Comparison of ENCODE assay signal across 8 mouse cellular contexts in genomic region chr17:31304895-31305775, GRCm38 (mm10). TPM values are rescaled to one million over a fixed set of nuclear protein-coding genes. Genes with fewer than 3 reads are reported as not detected.
DNase-seq lines count a peak whose midpoint lies in the region; ATAC-seq and TF ChIP-seq lines count a peak whose summit lies in the region.

No protein-coding gene starts in this region.

- H3K36me3 ChIP-seq in hindbrain, embryonic 10.5 days = 0 out of 2 replicates have a peak, but pooled peaks cover 5% of the 10 kb centered on the region
- no peaks in the 10 kb centered on the region for H3K36me3 ChIP-seq in hindbrain, postnatal 0 days (ENCODE audit: insufficient read depth, low read length)
- H3K36me3 ChIP-seq in kidney, embryonic 15.5 days = no peaks in the 10 kb centered on the region
- peaks cover 2% of the 10 kb centered on the region; the same call in 1 of the 2 replicates for H3K36me3 ChIP-seq in neural tube, embryonic 15.5 days

- H3K4me3 ChIP-seq in hindbrain, embryonic 10.5 days = no peak overlapping the region
- no peak overlapping the region for H3K4me3 ChIP-seq in hindbrain, postnatal 0 days (ENCODE audit: low read length)
- H3K4me3 ChIP-seq in kidney, embryonic 15.5 days (replicated peaks) = no peak overlapping the region
- no peak overlapping the region for H3K4me3 ChIP-seq in neural tube, embryonic 15.5 days (replicated peaks)

- WGBS in hindbrain, embryonic 10.5 days = 43% methylated on average over 12 of the region's 12 CpGs
- WGBS in hindbrain, postnatal 0 days = 53% methylated on average over 12 of the region's 12 CpGs
- WGBS in kidney, embryonic 15.5 days = 44% methylated on average over 12 of the region's 12 CpGs
- 67% methylated on average over 12 of the region's 12 CpGs for WGBS in neural tube, embryonic 15.5 days

- DNase-seq in hindbrain, embryonic 10.5 days (ENCODE audit: low spot score) = no peak
- no peak for DNase-seq in hindbrain, postnatal 0 days (ENCODE audit: low spot score)
- peak; percentile 88 for DNase-seq in lung, postnatal 25 days (ENCODE audit: low spot score)
- DNase-seq in layer of hippocampus, adult 18-20 months (ENCODE audit: low spot score in 2 of 2) = no peak
- DNase-seq in layer of hippocampus, postnatal 36 days = no peak

- ATAC-seq in hindbrain, postnatal 0 days = no peak
- peak; percentile 82 for ATAC-seq in granulocyte monocyte progenitor cell, adult 5-6 weeks (replicated peaks; ENCODE audit: poor library complexity, severe bottlenecking)
- no peak for ATAC-seq in kidney, embryonic 15.5 days (replicated peaks; ENCODE audit: low FRiP score)
- no peak for ATAC-seq in neural tube, embryonic 15.5 days (ENCODE audit: low FRiP score)

- H3K4me2 ChIP-seq in hindbrain, postnatal 0 days (ENCODE audit: low read depth, low read length) = no peak overlapping the region
- no peak overlapping the region for H3K4me2 ChIP-seq in kidney, embryonic 15.5 days
- H3K4me2 ChIP-seq in neural tube, embryonic 15.5 days = no peak overlapping the region

- H3K9ac ChIP-seq in hindbrain, postnatal 0 days (replicated peaks; ENCODE audit: low read length) = no peak overlapping the region
- no peak overlapping the region for H3K9ac ChIP-seq in kidney, embryonic 15.5 days
- no peak overlapping the region for H3K9ac ChIP-seq in neural tube, embryonic 15.5 days (replicated peaks)

- H3K27me3 ChIP-seq in hindbrain, embryonic 10.5 days (ENCODE audit: insufficient read depth, poor library complexity, severe bottlenecking) = 0 out of 2 replicates have a peak, but pooled peaks cover 4% of the 10 kb centered on the region
- no peaks in the 10 kb centered on the region for H3K27me3 ChIP-seq in hindbrain, postnatal 0 days (ENCODE audit: insufficient read depth, low read length)
- no peaks in the 10 kb centered on the region for H3K27me3 ChIP-seq in kidney, embryonic 15.5 days
- H3K27me3 ChIP-seq in neural tube, embryonic 15.5 days (replicated peaks) = no peaks in the 10 kb centered on the region

- no peaks in the 10 kb centered on the region for H3K9me3 ChIP-seq in hindbrain, embryonic 10.5 days
- H3K9me3 ChIP-seq in hindbrain, postnatal 0 days (ENCODE audit: low read length) = no peaks in the 10 kb centered on the region
- no peaks in the 10 kb centered on the region for H3K9me3 ChIP-seq in kidney, embryonic 15.5 days (replicated peaks)
- H3K9me3 ChIP-seq in neural tube, embryonic 15.5 days (replicated peaks) = no peaks in the 10 kb centered on the region

- peaks cover 38% of the 10 kb centered on the region for H3K4me1 ChIP-seq in hindbrain, embryonic 10.5 days (replicated peaks)
- H3K4me1 ChIP-seq in hindbrain, postnatal 0 days (ENCODE audit: insufficient read depth, low read length) = no peaks in the 10 kb centered on the region
- peaks cover 12% of the 10 kb centered on the region for H3K4me1 ChIP-seq in kidney, embryonic 15.5 days
- H3K4me1 ChIP-seq in neural tube, embryonic 15.5 days = peaks cover 18% of the 10 kb centered on the region

- H3K27ac ChIP-seq in hindbrain, embryonic 10.5 days = peak overlapping the region; percentile 65
- no peak overlapping the region for H3K27ac ChIP-seq in hindbrain, postnatal 0 days
- peak overlapping the region; percentile 48; the same call in 1 of the 2 replicates for H3K27ac ChIP-seq in kidney, embryonic 15.5 days
- no peak overlapping the region for H3K27ac ChIP-seq in neural tube, embryonic 15.5 days (replicated peaks)

- no peak for TF ChIP-seq CTCF in hindbrain, postnatal 0 days (IDR thresholded peaks at IDR 0.05; ENCODE audit: low read depth)

RNA-seq across cellular contexts. Expression of gene Slc37a1, which starts 18.5 kb away (rescaled TPM):
- polyA plus RNA-seq in hindbrain, embryonic 10.5 days (2016; fragmentation: Nextera tagmentation; extraction: Ambion mirVana) = 9.0 and 17.3 TPM in 2 replicates
- 8.8 and 10.7 TPM in 2 replicates for total RNA-seq in hindbrain, postnatal 0 days (2014; rRNA removed)
- polyA plus RNA-seq in hindbrain, postnatal 0 days (2015; fragmentation: Nextera tagmentation; extraction: Ambion mirVana) = 5.7 and 6.8 TPM in 2 replicates
- 6.2 and 8.0 TPM in 2 replicates for total RNA-seq in granulocyte monocyte progenitor cell, adult 5-6 weeks (2014; fragmentation: Nextera tagmentation)
- total RNA-seq in granulocyte monocyte progenitor cell, adult 5-6 weeks (2017) = 7.4 and 8.4 TPM in 2 replicates
- 3.0 and 3.9 TPM in 2 replicates for polyA plus RNA-seq in kidney, embryonic 15.5 days (2015; fragmentation: Nextera tagmentation; extraction: Ambion mirVana)
- total RNA-seq in layer of hippocampus, adult 18-20 months (2021) = 1 to 10 TPM; 6.2 to 6.3 TPM
- 9.0 and 10.9 TPM in 2 replicates for polyA plus RNA-seq in neural tube, embryonic 15.5 days (2015; fragmentation: Nextera tagmentation; extraction: Ambion mirVana)
- 1 to 10 TPM; 5.4 to 7.1 TPM for total RNA-seq in layer of hippocampus, postnatal 36 days (2021)

RNA-seq across cellular contexts. Expression of gene Rsph1, which starts 28.0 kb away (rescaled TPM):
- 4.1 and 7.7 TPM in 2 replicates for polyA plus RNA-seq in hindbrain, embryonic 10.5 days (2016; fragmentation: Nextera tagmentation; extraction: Ambion mirVana)
- 0.50 and 1.3 TPM in 2 replicates for total RNA-seq in hindbrain, postnatal 0 days (2014; rRNA removed)
- 8.9 TPM in 2 replicates for polyA plus RNA-seq in hindbrain, postnatal 0 days (2015; fragmentation: Nextera tagmentation; extraction: Ambion mirVana)
- 3.6 TPM in 1 of 2 replicates, not detected in the other for total RNA-seq in granulocyte monocyte progenitor cell, adult 5-6 weeks (2014; fragmentation: Nextera tagmentation)
- 0.88 and 1.2 TPM in 2 replicates for total RNA-seq in granulocyte monocyte progenitor cell, adult 5-6 weeks (2017)
- 2.0 and 2.4 TPM in 2 replicates for polyA plus RNA-seq in kidney, embryonic 15.5 days (2015; fragmentation: Nextera tagmentation; extraction: Ambion mirVana)
- 10 to 100 TPM; 15.4 to 16.7 TPM for total RNA-seq in layer of hippocampus, adult 18-20 months (2021)
- 3.4 and 3.9 TPM in 2 replicates for polyA plus RNA-seq in neural tube, embryonic 15.5 days (2015; fragmentation: Nextera tagmentation; extraction: Ambion mirVana)
- 10 to 100 TPM; 10.8 to 14.3 TPM for total RNA-seq in layer of hippocampus, postnatal 36 days (2021)

Comparison
In these comparisons a context has a peak if more than half of its experiments do, and no peak if none do; other contexts are left out.
1. H3K27ac ChIP-seq: peak in hindbrain, embryonic 10.5 days (single experiment) and kidney, embryonic 15.5 days (single experiment); none in hindbrain, postnatal 0 days (single experiment) and neural tube, embryonic 15.5 days (single experiment).